Mouse (Mus musculus): ENCODE data around the gene Ascc3.

Gene Ascc3

DNA sequence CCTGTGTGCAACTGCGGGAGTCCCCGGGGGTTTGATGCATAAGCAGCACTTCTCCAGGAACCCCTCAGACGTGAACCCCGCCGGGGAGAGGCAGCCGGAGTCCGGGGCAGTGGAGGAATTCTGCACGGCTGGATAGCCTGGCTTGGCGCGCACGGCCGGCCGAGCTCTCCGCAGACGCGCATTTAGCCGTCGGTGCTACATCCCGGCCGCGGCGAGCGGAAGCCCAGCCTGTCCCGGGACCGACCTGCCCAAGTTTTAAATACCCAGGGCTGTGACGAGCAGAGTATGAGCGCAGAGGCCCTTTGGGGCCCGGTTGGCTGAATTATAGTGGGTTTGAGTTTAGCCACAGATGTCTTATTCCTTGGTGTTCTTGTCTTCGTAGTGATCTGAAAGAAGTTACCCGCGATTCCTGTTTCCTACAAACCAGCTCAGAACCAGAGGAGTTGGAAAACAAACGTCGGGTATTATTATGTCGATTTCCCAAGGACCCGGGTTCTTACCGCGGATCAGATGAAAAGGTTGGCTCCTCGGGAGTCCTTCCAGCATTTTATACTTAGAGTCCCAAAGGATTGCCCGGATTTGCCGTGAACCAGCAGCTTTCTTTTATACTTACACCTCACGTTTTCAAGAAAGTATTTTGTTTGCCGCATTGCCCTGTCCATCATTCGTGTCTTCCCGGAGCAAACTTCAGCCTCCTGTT lies 302.8 kb downstream of the Ascc3 start:
- peak; percentile 33 for DNase-seq (ENCODE audit: low read depth)

DNA sequence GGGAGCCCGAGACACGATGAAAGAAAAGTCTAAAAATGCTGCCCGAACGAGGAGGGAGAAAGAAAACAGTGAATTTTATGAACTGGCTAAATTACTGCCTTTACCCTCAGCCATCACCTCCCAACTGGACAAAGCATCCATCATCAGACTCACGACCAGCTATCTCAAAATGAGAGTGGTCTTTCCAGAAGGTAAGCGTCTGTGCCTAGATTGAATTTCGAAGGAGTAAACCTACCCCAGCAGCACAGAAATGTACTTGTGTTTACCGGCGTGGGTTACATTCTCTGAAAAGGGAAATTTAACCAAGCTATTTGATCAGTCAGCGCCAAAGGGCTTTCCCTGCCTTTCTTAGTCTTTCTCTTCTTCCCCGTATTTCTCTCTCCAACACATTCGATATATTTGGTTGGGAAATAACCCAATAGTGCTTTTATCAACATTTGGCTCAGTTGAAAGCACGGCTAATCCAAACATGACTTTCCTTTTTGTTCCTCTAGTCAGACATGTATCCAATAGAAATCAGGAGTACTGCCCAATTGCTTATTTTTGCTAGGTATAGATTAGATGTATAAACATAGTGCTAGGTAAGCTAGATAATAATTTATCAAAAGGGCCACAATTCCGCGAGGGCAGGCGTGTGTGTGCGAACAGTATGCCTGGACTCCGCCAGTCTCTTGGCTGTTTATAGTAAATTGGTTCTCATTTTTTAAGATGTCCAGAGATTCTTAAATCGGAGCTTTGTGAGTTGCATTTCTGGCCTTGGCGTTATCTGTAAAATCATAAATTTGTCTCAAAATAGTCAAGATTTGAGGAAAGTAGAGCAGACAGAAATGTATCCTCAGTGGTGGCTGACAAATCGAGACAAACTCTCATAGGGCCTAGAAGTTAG lies 303.7 kb downstream of the Ascc3 start:
- DNase-seq (ENCODE audit: low read depth) = peak; percentile 37

DNA sequence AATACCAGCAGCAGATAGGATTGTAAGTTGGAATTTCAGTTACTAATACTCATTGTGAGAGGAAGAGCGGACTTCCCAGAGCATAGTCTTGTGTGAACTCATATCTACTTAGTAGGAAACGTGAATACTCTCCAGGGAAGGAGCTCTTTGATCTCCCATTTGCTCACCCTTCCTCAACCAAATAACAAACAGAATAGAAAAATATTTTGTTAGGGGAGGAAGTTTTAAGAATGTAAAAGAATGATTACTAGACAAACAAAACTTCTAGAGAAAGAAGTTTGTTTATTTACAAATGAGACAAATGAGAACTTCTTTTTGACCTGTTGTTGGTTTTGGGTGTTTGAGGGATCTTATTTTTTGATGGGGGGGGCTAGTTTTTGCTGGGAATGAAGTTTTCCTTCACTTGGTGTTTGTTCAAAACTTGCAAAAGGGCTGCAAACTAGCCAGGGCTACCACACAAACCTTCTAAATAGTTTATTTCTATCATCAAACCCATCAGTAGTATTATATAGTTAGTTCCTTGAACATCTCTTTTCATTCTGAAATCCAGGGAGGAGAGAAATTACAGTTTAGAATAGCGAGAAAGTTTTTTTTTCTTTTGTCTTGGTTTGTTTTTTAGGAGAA lies 304.4 kb downstream of the Ascc3 start:
- peak; percentile 22 for DNase-seq (ENCODE audit: low read depth)

DNA sequence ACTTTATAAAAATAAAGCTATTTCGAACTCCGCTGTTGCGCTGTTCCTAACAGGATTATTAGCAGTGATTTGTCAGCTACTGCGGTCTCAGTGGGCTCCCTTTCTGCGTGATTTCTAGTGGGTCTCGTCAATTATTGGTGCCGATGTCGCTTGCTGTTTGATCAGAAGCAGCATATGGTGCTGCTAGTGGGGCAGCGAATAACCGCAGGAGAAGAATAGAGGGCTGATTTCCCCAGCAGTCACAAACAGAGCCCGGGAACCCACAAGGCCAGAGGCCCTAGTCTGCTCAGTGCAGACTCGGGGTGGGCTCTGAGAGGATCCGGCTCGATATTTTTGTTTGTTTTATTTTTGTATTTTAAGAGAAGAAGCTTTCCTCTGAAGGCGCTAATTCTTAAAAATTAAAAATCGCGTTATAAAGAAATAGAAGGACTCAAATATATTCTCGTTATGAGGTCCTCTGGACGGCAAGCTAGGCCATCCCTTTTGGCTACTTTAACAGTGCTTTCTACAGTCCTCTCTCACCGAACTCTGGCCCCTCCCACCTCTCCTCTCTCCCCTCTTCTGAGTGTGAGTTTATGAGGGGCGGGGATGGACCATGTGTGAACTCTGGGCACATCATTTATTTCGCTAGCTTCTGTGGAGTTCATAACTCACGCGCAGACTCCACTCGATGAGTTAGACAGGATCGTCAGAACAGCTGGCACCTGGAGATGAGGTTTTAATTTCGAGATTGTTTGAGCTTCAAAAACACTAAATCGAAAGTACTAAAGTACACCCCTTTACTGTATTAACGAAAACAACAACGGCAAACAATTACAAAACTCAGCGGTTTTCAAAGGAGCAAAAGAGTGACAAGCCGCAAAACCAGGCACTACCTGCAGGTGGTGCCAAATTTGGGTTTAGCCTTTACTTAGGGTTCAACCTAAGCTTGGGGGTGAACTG lies 305.3 kb downstream of the Ascc3 start:
- peak; percentile 71 for DNase-seq (ENCODE audit: low read depth)

DNA sequence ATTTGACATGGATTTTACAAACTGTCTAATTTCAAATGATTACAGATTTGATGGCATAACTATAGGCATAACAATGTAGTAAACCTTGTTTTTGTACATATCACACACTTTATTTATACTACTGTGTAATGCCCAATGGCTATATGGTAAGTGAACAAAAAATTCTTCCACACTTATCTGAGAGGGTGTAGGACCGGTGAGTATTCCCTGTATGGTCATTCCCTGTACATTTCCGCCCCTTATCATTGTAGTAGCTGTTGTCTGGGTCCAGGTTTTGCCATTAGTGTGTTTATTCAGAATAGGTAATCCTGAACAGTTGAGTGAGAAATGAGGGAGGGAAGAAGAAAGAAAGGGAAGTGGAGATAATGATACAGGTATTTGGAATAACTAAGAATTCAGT lies 306.2 kb downstream of the Ascc3 start:
- no peak for DNase-seq (ENCODE audit: low read depth)

DNA sequence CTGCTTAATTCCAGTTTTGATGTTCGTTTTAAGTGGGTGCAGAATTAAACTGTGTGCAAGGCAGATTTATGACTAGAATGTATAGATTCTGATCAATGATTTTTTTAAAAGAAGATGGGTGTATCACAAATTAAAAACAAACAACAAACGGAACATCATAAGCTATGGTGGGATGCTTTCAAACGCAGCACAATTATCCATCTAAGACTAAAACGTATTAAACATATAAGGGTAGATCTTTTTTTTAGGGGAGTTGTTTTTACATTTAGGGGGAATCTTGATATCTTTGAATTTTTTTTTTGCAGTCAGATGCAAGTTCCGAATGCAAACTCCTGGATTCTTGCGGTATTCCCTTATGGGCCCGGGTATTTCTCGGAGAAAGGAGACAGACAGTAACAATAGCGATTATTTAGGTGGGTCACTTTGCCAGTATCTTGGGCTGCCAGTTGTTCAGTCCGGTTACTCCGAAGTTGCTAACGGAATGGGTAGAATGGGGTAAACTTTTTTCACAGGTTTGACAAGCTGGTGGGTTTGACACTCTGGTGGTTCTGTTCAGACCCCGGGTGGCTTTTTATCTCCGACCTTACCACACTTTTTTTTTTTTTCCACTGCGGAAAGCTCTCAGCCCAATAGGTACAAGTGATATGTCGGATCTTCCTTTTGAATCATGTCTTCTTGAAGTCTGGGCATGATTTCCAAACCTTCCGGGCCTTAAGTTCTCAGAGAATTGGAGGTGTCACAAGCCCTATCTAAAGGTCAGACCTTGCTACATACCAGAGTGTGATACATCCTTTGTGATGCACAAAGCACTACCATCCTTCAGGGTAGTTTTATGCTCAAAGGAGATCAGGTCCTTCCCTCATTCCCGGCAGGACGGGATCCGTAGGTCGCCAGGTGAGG lies 307.6 kb downstream of the Ascc3 start:
- DNase-seq (ENCODE audit: low read depth) = peak; percentile 16

Data from induced T-regulatory cell, adult 2 months (primary cell).